Mouse (Mus musculus) hindbrain, embryonic 13.5 days (tissue): ENCODE data around the gene Zfp385c. TPM values are rescaled to one million over a fixed set of nuclear protein-coding genes. Genes with fewer than 3 reads are reported as not detected.

Experiments
- ATAC-seq: fragments of 200-750 bp; cut with Nextera tagmentation; 2 replicates; pipeline ENCODE4 v1.8.0; 2017; ENCODE audit warnings: moderate TSS enrichment; ENCODE audit not compliant: low FRiP score
- H3K27ac ChIP-seq: fragments of 300-500 bp; sonication (generic); 2 replicates; pipeline ENCODE4 v1.5.1; 2015; ENCODE audit warnings: inconsistent platforms, mild to moderate bottlenecking, moderate library complexity
- H3K27me3 ChIP-seq: fragments of 300-500 bp; sonication (generic); 2 replicates; pipeline ENCODE4 v1.6.1; 2015; ENCODE audit warnings: mild to moderate bottlenecking, inconsistent platforms
- H3K36me3 ChIP-seq: fragments of 300-500 bp; sonication (generic); 2 replicates; pipeline ENCODE4 v1.6.1; 2015; ENCODE audit warnings: mild to moderate bottlenecking, inconsistent platforms
- H3K4me1 ChIP-seq: fragments of 300-500 bp; sonication (generic); replicated peaks from 2 replicates; pipeline ENCODE4 v1.6.1; 2015; ENCODE audit warnings: inconsistent platforms
- H3K4me2 ChIP-seq: fragments of 300-500 bp; sonication (generic); 2 replicates; pipeline ENCODE4 v1.6.1; 2015; ENCODE audit warnings: inconsistent platforms, mild to moderate bottlenecking, moderate library complexity
- H3K4me3 ChIP-seq: fragments of 300-500 bp; sonication (generic); 2 replicates; pipeline ENCODE4 v1.5.1; 2015; ENCODE audit warnings: mild to moderate bottlenecking, inconsistent platforms
- H3K9ac ChIP-seq: fragments of 300-500 bp; sonication (generic); 2 replicates; pipeline ENCODE4 v1.6.1; 2015; ENCODE audit warnings: mild to moderate bottlenecking, inconsistent platforms
- H3K9me3 ChIP-seq: fragments of 300-500 bp; sonication (generic); 2 replicates; pipeline ENCODE4 v1.6.1; 2016; ENCODE audit warnings: inconsistent platforms
- WGBS: fragments of 180-500 bp; shearing (Covaris S2); methylation state at CpG from one replicate; pipeline ENCODE4 v1.1.7; 2015; 5-methylcytosine and 5-hydroxymethylcytosine counted together
- polyA plus RNA-seq: library from polyadenylated mRNA; unstranded; fragments of >200 nt; fragmentation: Nextera tagmentation; extraction: Ambion mirVana; gene quantifications from 2 replicates; pipeline ENCODE4 v1.2.1, GENCODE M21; 2015

Zfp385c gene
- polyA plus RNA-seq, 1 experiment from 2014 or later = 0.13 TPM

- no peak overlapping the region; the same call in 1 of the 2 replicates for H3K4me2 ChIP-seq
- ATAC-seq = 0 out of 2 replicates have a peak, but pooled peaks have one; percentile 10
- no peak overlapping the region for H3K4me3 ChIP-seq
- H3K9ac ChIP-seq = peak overlapping the region; percentile 67; the same call in 1 of the 2 replicates
- peaks cover 58% of the 10 kb centered on the region for H3K36me3 ChIP-seq
- 50% methylated on average over 6 of the region's 6 CpGs for WGBS
- no peaks in the 10 kb centered on the region for H3K9me3 ChIP-seq
- peaks cover 32% of the 10 kb centered on the region for H3K4me1 ChIP-seq
- no peak overlapping the region for H3K27ac ChIP-seq
- H3K27me3 ChIP-seq = no peaks in the 10 kb centered on the region
These were observed 22.3 kb upstream of the Zfp385c start for GRCm38 (mm10) chr11:100714534-100714915.

- Histone ChIP-seq H3K4me2 (peak within 1 kb of the TSS; percentile 38), H3K4me3 (peak within 1 kb of the TSS; percentile 17; the same call in 1 of the 2 replicates), H3K9ac (peak within 1 kb of the TSS; percentile 67), H3K4me1 (peaks cover 32% of the 10 kb centered on the region), H3K36me3 (peaks cover 58% of the 10 kb centered on the region), H3K27ac (0 out of 2 replicates have a peak within 1 kb of the TSS, but pooled peaks have one; percentile 19), H3K27me3 (no peaks in the 10 kb centered on the region), H3K9me3 (no peaks in the 10 kb centered on the region)
- no peak for ATAC-seq
- WGBS = 5% methylated on average over 38 of the region's 38 CpGs
These were observed 21.7 kb upstream of the Zfp385c start, which contains the start of gene Hspb9 for GRCm38 (mm10) chr11:100713735-100714533. Hspb9 (plus strand) TSS chr11:100713850.

GRCm38 (mm10) chr11:100713174-100713573, 20.9 kb upstream of the Zfp385c start:
- Histone ChIP-seq H3K9me3 (no peaks in the 10 kb centered on the region), H3K4me1 (peaks cover 32% of the 10 kb centered on the region), H3K4me3 (peak overlapping the region; percentile 17; the same call in 1 of the 2 replicates), H3K27ac (no peak overlapping the region), H3K9ac (peak overlapping the region; percentile 67; the same call in 1 of the 2 replicates), H3K4me2 (no peak overlapping the region; the same call in 1 of the 2 replicates), H3K27me3 (no peaks in the 10 kb centered on the region), H3K36me3 (peaks cover 58% of the 10 kb centered on the region)
- ATAC-seq = no peak
- 55% methylated on average over 4 of the region's 4 CpGs for WGBS

GRCm38 (mm10) chr11:100711783-100712615, 19.7 kb upstream of the Zfp385c start, which contains the start of gene Kat2a:
Kat2a (minus strand) TSS chr11:100712465.
- Histone ChIP-seq H3K9ac (peak within 1 kb of the TSS; percentile 95), H3K4me1 (peaks cover 32% of the 10 kb centered on the region), H3K27me3 (no peaks in the 10 kb centered on the region), H3K36me3 (peaks cover 59% of the 10 kb centered on the region), H3K4me2 (peak within 1 kb of the TSS; percentile 67), H3K4me3 (peak within 1 kb of the TSS; percentile 98), H3K9me3 (no peaks in the 10 kb centered on the region), H3K27ac (peak within 1 kb of the TSS; percentile 86)
- 2% methylated on average over 42 of the region's 48 CpGs for WGBS
- ATAC-seq = peak; percentile 89

- H3K9me3 ChIP-seq = no peaks in the 10 kb centered on the region
- H3K4me3 ChIP-seq = peak overlapping the region; percentile 98; the same call in 1 of the 2 replicates
- H3K9ac ChIP-seq = peak overlapping the region; percentile 95; the same call in 1 of the 2 replicates
- no peaks in the 10 kb centered on the region for H3K27me3 ChIP-seq
- H3K4me1 ChIP-seq = peaks cover 32% of the 10 kb centered on the region
- peaks cover 59% of the 10 kb centered on the region for H3K36me3 ChIP-seq
- no peak overlapping the region for H3K27ac ChIP-seq
- H3K4me2 ChIP-seq = peak overlapping the region; percentile 67; the same call in 1 of the 2 replicates
- ATAC-seq = no peak
- WGBS = 89% methylated on average over 4 of the region's 4 CpGs
These were observed 18.7 kb upstream of the Zfp385c start for GRCm38 (mm10) chr11:100710977-100711376.

GRCm38 (mm10) chr11:100710528-100710927, 18.3 kb upstream of the Zfp385c start:
- Histone ChIP-seq H3K27ac (no peak overlapping the region), H3K4me3 (no peak overlapping the region), H3K4me2 (no peak overlapping the region), H3K9ac (no peak overlapping the region; the same call in 1 of the 2 replicates), H3K27me3 (no peaks in the 10 kb centered on the region), H3K4me1 (peaks cover 32% of the 10 kb centered on the region), H3K36me3 (peaks cover 59% of the 10 kb centered on the region), H3K9me3 (no peaks in the 10 kb centered on the region)
- WGBS = 93% methylated on average over 15 of the region's 15 CpGs
- ATAC-seq = no peak

GRCm38 (mm10) chr11:100709201-100709810, 17.1 kb upstream of the Zfp385c start:
- Histone ChIP-seq H3K4me3 (no peak overlapping the region), H3K9me3 (no peaks in the 10 kb centered on the region), H3K4me1 (peaks cover 26% of the 10 kb centered on the region), H3K27me3 (no peaks in the 10 kb centered on the region), H3K4me2 (no peak overlapping the region), H3K27ac (no peak overlapping the region), H3K9ac (peak overlapping the region; percentile 11; the same call in 1 of the 2 replicates), H3K36me3 (peaks cover 63% of the 10 kb centered on the region)
- WGBS = 94% methylated on average over 9 of the region's 9 CpGs
- no peak for ATAC-seq

- Histone ChIP-seq H3K9me3 (no peaks in the 10 kb centered on the region), H3K36me3 (peaks cover 60% of the 10 kb centered on the region), H3K27me3 (peaks cover 14% of the 10 kb centered on the region; the same call in 1 of the 2 replicates), H3K4me3 (no peak overlapping the region), H3K9ac (no peak overlapping the region), H3K4me2 (no peak overlapping the region), H3K27ac (no peak overlapping the region), H3K4me1 (peaks cover 10% of the 10 kb centered on the region)
- no peak for ATAC-seq
- WGBS = 94% methylated on average over 23 of the region's 23 CpGs
These were observed 13.0 kb upstream of the Zfp385c start for GRCm38 (mm10) chr11:100705095-100705747.

- Histone ChIP-seq H3K27ac (no peak within 1 kb of the TSS), H3K27me3 (peaks cover 14% of the 10 kb centered on the region; the same call in 1 of the 2 replicates), H3K4me2 (no peak within 1 kb of the TSS), H3K9ac (no peak within 1 kb of the TSS), H3K36me3 (peaks cover 48% of the 10 kb centered on the region), H3K9me3 (no peaks in the 10 kb centered on the region), H3K4me3 (no peak within 1 kb of the TSS), H3K4me1 (peaks cover 10% of the 10 kb centered on the region)
- WGBS = 69% methylated on average over 7 of the region's 7 CpGs
- ATAC-seq = no peak
These were observed 11.7 kb upstream of the Zfp385c start, which contains the start of gene Dhx58 for GRCm38 (mm10) chr11:100703851-100704531. Dhx58 (minus strand) TSS chr11:100704271.

- H3K9ac ChIP-seq = no peak overlapping the region
- peaks cover 14% of the 10 kb centered on the region; the same call in 1 of the 2 replicates for H3K27me3 ChIP-seq
- WGBS = 67% methylated on average over 11 of the region's 11 CpGs
- H3K9me3 ChIP-seq = no peaks in the 10 kb centered on the region
- H3K27ac ChIP-seq = no peak overlapping the region
- no peak for ATAC-seq
- H3K4me3 ChIP-seq = no peak overlapping the region
- no peak overlapping the region for H3K4me2 ChIP-seq
- peaks cover 10% of the 10 kb centered on the region for H3K4me1 ChIP-seq
- H3K36me3 ChIP-seq = peaks cover 41% of the 10 kb centered on the region
These were observed 11.1 kb upstream of the Zfp385c start for GRCm38 (mm10) chr11:100703366-100703765.

GRCm38 (mm10) chr11:100702906-100703305, 10.7 kb upstream of the Zfp385c start:
- ATAC-seq = peak; percentile 7; the same call in 1 of the 2 replicates
- H3K4me1 ChIP-seq = peaks cover 10% of the 10 kb centered on the region
- H3K36me3 ChIP-seq = peaks cover 37% of the 10 kb centered on the region
- no peak overlapping the region for H3K9ac ChIP-seq
- WGBS = 52% methylated on average over 7 of the region's 7 CpGs
- no peak overlapping the region for H3K4me2 ChIP-seq
- no peak overlapping the region for H3K4me3 ChIP-seq
- peaks cover 14% of the 10 kb centered on the region; the same call in 1 of the 2 replicates for H3K27me3 ChIP-seq
- H3K9me3 ChIP-seq = no peaks in the 10 kb centered on the region
- H3K27ac ChIP-seq = no peak overlapping the region
